Mouse (Mus musculus): Measurements from ENCODE around the gene Mkrn2. TPM values are rescaled to one million over a fixed set of nuclear protein-coding genes. Genes with fewer than 3 reads are reported as not detected.
"Not testable (repeated sequence)": the region's sequence is repeated elsewhere in the genome, so short reads cannot be mapped to it uniquely, and the experiment has no call there.

Gene Mkrn2
- polyA plus RNA-seq, 1 experiment from 2014 or later: 27.0 TPM

GRCm38 (mm10) chr6:115620942-115621341 is 19.2 kb downstream of the Mkrn2 start:
- Histone ChIP-seq H3K36me3 (ENCODE audit: control insufficient read depth, insufficient read depth, low read length) (peaks cover 28% of the 10 kb centered on the region), H3K4me1 (ENCODE audit: control insufficient read depth, insufficient read depth, low read length) (no peaks in the 10 kb centered on the region), H3K4me3 (replicated peaks; ENCODE audit: low read length) (no peak overlapping the region), H3K4me2 (ENCODE audit: low read depth, low read length) (no peak overlapping the region), H3K27me3 (ENCODE audit: control insufficient read depth, insufficient read depth, low read length) (no peaks in the 10 kb centered on the region), H3K9ac (ENCODE audit: low read length) (no peak overlapping the region), H3K9me3 (replicated peaks; ENCODE audit: control insufficient read depth, low read length) (no peaks in the 10 kb centered on the region), H3K27ac (ENCODE audit: low read length) (no peak overlapping the region)
- no peak for ATAC-seq (ENCODE audit: insufficient read depth, low FRiP score)
- WGBS: 48% methylated on average over 1 of the region's 1 CpGs

- ATAC-seq (ENCODE audit: insufficient read depth, low FRiP score): no peak
- Histone ChIP-seq H3K27me3 (ENCODE audit: control insufficient read depth, insufficient read depth, low read length) (no peaks in the 10 kb centered on the region), H3K9me3 (replicated peaks; ENCODE audit: control insufficient read depth, low read length) (no peaks in the 10 kb centered on the region)
Observed at GRCm38 (mm10) chr6:115626121-115626520, 24.4 kb downstream of the Mkrn2 start.

GRCm38 (mm10) chr6:115631056-115631795 is 29.5 kb downstream of the Mkrn2 start:
- no peak overlapping the region for H3K27ac ChIP-seq (ENCODE audit: low read length)
- no peaks in the 10 kb centered on the region for H3K4me1 ChIP-seq (ENCODE audit: control insufficient read depth, insufficient read depth, low read length)
- no peak for ATAC-seq (ENCODE audit: insufficient read depth, low FRiP score)
- WGBS: 85% methylated on average over 3 of the region's 3 CpGs
- peaks cover 12% of the 10 kb centered on the region; the same call in 1 of the 2 replicates for H3K36me3 ChIP-seq (ENCODE audit: control insufficient read depth, insufficient read depth, low read length)
- H3K27me3 ChIP-seq (ENCODE audit: control insufficient read depth, insufficient read depth, low read length): no peaks in the 10 kb centered on the region
- no peak overlapping the region for H3K4me3 ChIP-seq (replicated peaks; ENCODE audit: low read length)
- H3K4me2 ChIP-seq (ENCODE audit: low read depth, low read length): no peak overlapping the region
- no peaks in the 10 kb centered on the region for H3K9me3 ChIP-seq (replicated peaks; ENCODE audit: control insufficient read depth, low read length)
- H3K9ac ChIP-seq (ENCODE audit: low read length): no peak overlapping the region

More at GRCm38 (mm10) chr6:115626121-115626520, 24.4 kb downstream of the Mkrn2 start:
- no peak overlapping the region for H3K27ac ChIP-seq (ENCODE audit: low read length)
- no peak overlapping the region for H3K9ac ChIP-seq (ENCODE audit: low read length)
- H3K4me1 ChIP-seq (ENCODE audit: control insufficient read depth, insufficient read depth, low read length): no peaks in the 10 kb centered on the region
- 93% methylated on average over 5 of the region's 5 CpGs for WGBS
- peaks cover 7% of the 10 kb centered on the region; the same call in 1 of the 2 replicates for H3K36me3 ChIP-seq (ENCODE audit: control insufficient read depth, insufficient read depth, low read length)
- H3K4me2 ChIP-seq (ENCODE audit: low read depth, low read length): no peak overlapping the region
- no peak overlapping the region for H3K4me3 ChIP-seq (replicated peaks; ENCODE audit: low read length)

- Histone ChIP-seq H3K4me1 (ENCODE audit: control insufficient read depth, insufficient read depth, low read length) (no peaks in the 10 kb centered on the region), H3K9ac (ENCODE audit: low read length) (no peak overlapping the region), H3K27me3 (ENCODE audit: control insufficient read depth, insufficient read depth, low read length) (no peaks in the 10 kb centered on the region), H3K27ac (ENCODE audit: low read length) (no peak overlapping the region), H3K9me3 (replicated peaks; ENCODE audit: control insufficient read depth, low read length) (no peaks in the 10 kb centered on the region), H3K36me3 (ENCODE audit: control insufficient read depth, insufficient read depth, low read length) (peaks cover 23% of the 10 kb centered on the region; the same call in 1 of the 2 replicates), H3K4me2 (ENCODE audit: low read depth, low read length) (no peak overlapping the region), H3K4me3 (replicated peaks; ENCODE audit: low read length) (no peak overlapping the region)
- ATAC-seq (ENCODE audit: insufficient read depth, low FRiP score): no peak
- 67% methylated on average over 2 of the region's 2 CpGs for WGBS
Observed at GRCm38 (mm10) chr6:115634015-115634414, 32.3 kb downstream of the Mkrn2 start.

- WGBS: 90% methylated on average over 7 of the region's 7 CpGs
- H3K4me3 ChIP-seq (replicated peaks; ENCODE audit: low read length); H3K9ac ChIP-seq (ENCODE audit: low read length); H3K4me2 ChIP-seq (ENCODE audit: low read depth, low read length); H3K4me1 ChIP-seq (ENCODE audit: control insufficient read depth, insufficient read depth, low read length); H3K9me3 ChIP-seq (replicated peaks; ENCODE audit: control insufficient read depth, low read length); H3K27ac ChIP-seq (ENCODE audit: low read length); H3K27me3 ChIP-seq (ENCODE audit: control insufficient read depth, insufficient read depth, low read length); ATAC-seq (ENCODE audit: insufficient read depth, low FRiP score): not testable (repeated sequence)
- peaks cover 16% of the 10 kb centered on the region; the same call in 1 of the 2 replicates for H3K36me3 ChIP-seq (ENCODE audit: control insufficient read depth, insufficient read depth, low read length)
Observed at GRCm38 (mm10) chr6:115638188-115638587, 36.5 kb downstream of the Mkrn2 start.

- Histone ChIP-seq H3K4me3 (replicated peaks; ENCODE audit: low read length) (no peak overlapping the region), H3K4me1 (ENCODE audit: control insufficient read depth, insufficient read depth, low read length) (peaks cover 4% of the 10 kb centered on the region), H3K27ac (ENCODE audit: low read length) (no peak overlapping the region), H3K36me3 (ENCODE audit: control insufficient read depth, insufficient read depth, low read length) (peaks cover 4% of the 10 kb centered on the region; the same call in 1 of the 2 replicates), H3K4me2 (ENCODE audit: low read depth, low read length) (no peak overlapping the region), H3K27me3 (ENCODE audit: control insufficient read depth, insufficient read depth, low read length) (no peaks in the 10 kb centered on the region), H3K9ac (ENCODE audit: low read length) (no peak overlapping the region), H3K9me3 (replicated peaks; ENCODE audit: control insufficient read depth, low read length) (no peaks in the 10 kb centered on the region)
- 49% methylated on average over 1 of the region's 1 CpGs for WGBS
- no peak for ATAC-seq (ENCODE audit: insufficient read depth, low FRiP score)
Observed at GRCm38 (mm10) chr6:115643315-115643714, 41.6 kb downstream of the Mkrn2 start.

GRCm38 (mm10) chr6:115649792-115650365 is 48.2 kb downstream of the Mkrn2 start:
- H3K27me3 ChIP-seq (ENCODE audit: control insufficient read depth, insufficient read depth, low read length): no peaks in the 10 kb centered on the region
- H3K4me2 ChIP-seq (ENCODE audit: low read depth, low read length): 0 out of 2 replicates have a peak overlapping the region, but pooled peaks have one; percentile 21
- no peak overlapping the region for H3K9ac ChIP-seq (ENCODE audit: low read length)
- no peaks in the 10 kb centered on the region for H3K36me3 ChIP-seq (ENCODE audit: control insufficient read depth, insufficient read depth, low read length)
- no peak for ATAC-seq (ENCODE audit: insufficient read depth, low FRiP score)
- H3K9me3 ChIP-seq (replicated peaks; ENCODE audit: control insufficient read depth, low read length): no peaks in the 10 kb centered on the region
- H3K4me3 ChIP-seq (replicated peaks; ENCODE audit: low read length): no peak overlapping the region
- H3K27ac ChIP-seq (ENCODE audit: low read length): peak overlapping the region; percentile 49; the same call in 1 of the 2 replicates
- WGBS: 41% methylated on average over 1 of the region's 1 CpGs
- H3K4me1 ChIP-seq (ENCODE audit: control insufficient read depth, insufficient read depth, low read length): peaks cover 39% of the 10 kb centered on the region

- H3K36me3 ChIP-seq (ENCODE audit: control insufficient read depth, insufficient read depth, low read length): no peaks in the 10 kb centered on the region
- ATAC-seq (ENCODE audit: insufficient read depth, low FRiP score): peak; percentile 72
- 39% methylated on average over 5 of the region's 5 CpGs for WGBS
- no peaks in the 10 kb centered on the region for H3K27me3 ChIP-seq (ENCODE audit: control insufficient read depth, insufficient read depth, low read length)
- H3K9ac ChIP-seq (ENCODE audit: low read length): 0 out of 2 replicates have a peak overlapping the region, but pooled peaks have one; percentile 1
- H3K4me2 ChIP-seq (ENCODE audit: low read depth, low read length): 0 out of 2 replicates have a peak overlapping the region, but pooled peaks have one; percentile 5
- peaks cover 39% of the 10 kb centered on the region for H3K4me1 ChIP-seq (ENCODE audit: control insufficient read depth, insufficient read depth, low read length)
- no peak overlapping the region for H3K4me3 ChIP-seq (replicated peaks; ENCODE audit: low read length)
- peak overlapping the region; percentile 46 for H3K27ac ChIP-seq (ENCODE audit: low read length)
- no peaks in the 10 kb centered on the region for H3K9me3 ChIP-seq (replicated peaks; ENCODE audit: control insufficient read depth, low read length)
Observed at GRCm38 (mm10) chr6:115650476-115651427, 49.0 kb downstream of the Mkrn2 start.

Measured in stomach, embryonic 16.5 days (tissue).